Mouse (Mus musculus) right cerebral cortex, postnatal 36 days (tissue): Measurements from ENCODE around the gene Morc3.

ENCODE experiments used
- DNase-seq, 2 experiments: peaks; one replicate each; pipeline ENCODE4 v3.0.0; 2022; ENCODE audit warnings: low spot score in 2 of 2, mixed read lengths in 1 of 2

The Morc3 gene

GRCm38 (mm10) chr16:93883423-93884085 is 51.6 kb downstream of the Morc3 start, which contains the start of gene Chaf1b:
Gene Chaf1b (plus strand): TSS chr16:93883901.
- DNase-seq = peak; percentile 90 to 93

GRCm38 (mm10) chr16:93884086-93884721 is 52.3 kb downstream of the Morc3 start:
- no peak for DNase-seq

GRCm38 (mm10) chr16:93884722-93885113 is 52.8 kb downstream of the Morc3 start:
- DNase-seq = no peak

- no peak for DNase-seq
Observed at GRCm38 (mm10) chr16:93888481-93888880, 56.6 kb downstream of the Morc3 start.

GRCm38 (mm10) chr16:93890948-93891604 is 59.2 kb downstream of the Morc3 start:
- no peak for DNase-seq

- peak in 1 of 2 experiments; percentile 22 for DNase-seq
Observed at GRCm38 (mm10) chr16:93893285-93893684, 61.4 kb downstream of the Morc3 start.

- DNase-seq = no peak
Observed at GRCm38 (mm10) chr16:93903027-93903426, 71.1 kb downstream of the Morc3 start.

- DNase-seq = peak in 1 of 2 experiments; percentile 21
Observed at GRCm38 (mm10) chr16:93906156-93907014, 74.5 kb downstream of the Morc3 start.

GRCm38 (mm10) chr16:93907761-93908160 is 75.8 kb downstream of the Morc3 start:
- no peak for DNase-seq

- DNase-seq = no peak
Observed at GRCm38 (mm10) chr16:93908196-93908595, 76.3 kb downstream of the Morc3 start.

GRCm38 (mm10) chr16:93909936-93910335 is 78.0 kb downstream of the Morc3 start:
- no peak for DNase-seq

GRCm38 (mm10) chr16:93910735-93911665 is 79.1 kb downstream of the Morc3 start:
- DNase-seq = no peak

- no peak for DNase-seq
Observed at GRCm38 (mm10) chr16:93912158-93912557, 80.2 kb downstream of the Morc3 start.

- no peak for DNase-seq
Observed at GRCm38 (mm10) chr16:93912808-93913207, 80.9 kb downstream of the Morc3 start.

GRCm38 (mm10) chr16:93913881-93914576 is 82.1 kb downstream of the Morc3 start:
- no peak for DNase-seq

- no peak for DNase-seq
Observed at GRCm38 (mm10) chr16:93915338-93915849, 83.5 kb downstream of the Morc3 start.

- DNase-seq = peak; percentile 50 to 56
Observed at GRCm38 (mm10) chr16:93917712-93918678, 86.1 kb downstream of the Morc3 start.

- no peak for DNase-seq
Observed at GRCm38 (mm10) chr16:93918679-93919060, 86.7 kb downstream of the Morc3 start.

- DNase-seq = no peak
Observed at GRCm38 (mm10) chr16:93919189-93919588, 87.3 kb downstream of the Morc3 start.
